8 mouse cellular contexts compared by ENCODE assay signal in the genomic region with DNA sequence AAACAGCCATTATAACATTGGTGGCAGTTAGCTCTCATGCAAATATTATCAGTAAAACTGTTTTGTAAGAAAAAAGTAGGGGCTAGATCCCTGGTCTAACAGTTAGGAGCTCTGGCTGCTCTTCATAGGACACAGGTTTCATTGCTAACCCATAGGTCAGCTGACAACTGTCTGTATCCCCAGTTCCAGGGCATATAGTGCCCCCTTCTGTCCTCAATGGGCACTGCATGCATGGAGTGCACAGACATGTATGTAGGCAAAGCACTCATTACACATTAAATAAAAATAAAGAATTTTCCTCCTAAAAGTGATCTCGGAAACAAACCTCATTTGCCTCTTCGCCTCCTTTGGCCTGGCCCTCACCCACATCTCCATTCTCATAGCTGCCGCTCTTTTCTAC.
DNase-seq lines count a peak whose midpoint lies in the region; ATAC-seq and TF ChIP-seq lines count a peak whose summit lies in the region.

No protein-coding gene starts in this region.

- no peaks in the 10 kb centered on the region for H3K9me3 ChIP-seq in liver, embryonic 11.5 days (ENCODE audit: control insufficient read depth, low read length)

- no peak overlapping the region for H3K4me2 ChIP-seq in liver, embryonic 11.5 days

- no peak overlapping the region for H3K9ac ChIP-seq in liver, adult 2 months (ENCODE audit: low read depth, low read length)
- no peak overlapping the region for H3K9ac ChIP-seq in liver, embryonic 11.5 days (ENCODE audit: low read depth, low read length)

- DNase-seq in adrenal gland, postnatal 14 days: peak; percentile 60
- no peak for DNase-seq in adrenal gland, adult 18-20 months (ENCODE audit: low spot score in 2 of 2)
- peak; percentile 37 for DNase-seq in liver, adult 2 months (ENCODE audit: extremely low read depth, low read depth, low spot score)
- no peak for DNase-seq in liver, embryonic 11.5 days (ENCODE audit: low spot score)
- DNase-seq in brain, embryonic 14.5 days (ENCODE audit: low read depth): no peak
- peak; percentile 29 to 65 for DNase-seq in kidney, postnatal 36 days
- DNase-seq in thymus, postnatal 25 days: peak; percentile 47
- no peak for DNase-seq in gastrocnemius, postnatal 14 days

- H3K4me3 ChIP-seq in liver, adult 2 months (ENCODE audit: insufficient read depth, low read depth, low read length): no peak overlapping the region
- no peak overlapping the region for H3K4me3 ChIP-seq in liver, embryonic 11.5 days (ENCODE audit: low read depth, low read length)

- WGBS in liver, adult 2 months: over 99% methylated on average over 3 of the region's 3 CpGs
- WGBS in liver, embryonic 11.5 days: 85% methylated on average over 3 of the region's 3 CpGs

- peaks cover 6% of the 10 kb centered on the region; the same call in 1 of the 2 replicates for H3K4me1 ChIP-seq in liver, adult 2 months (ENCODE audit: control insufficient read depth, insufficient read depth, low read length)
- no peaks in the 10 kb centered on the region for H3K4me1 ChIP-seq in liver, embryonic 11.5 days (replicated peaks; ENCODE audit: control insufficient read depth, insufficient read depth, low read length)

- peaks cover 6% of the 10 kb centered on the region; the same call in 1 of the 2 replicates for H3K36me3 ChIP-seq in liver, adult 2 months (ENCODE audit: control insufficient read depth, insufficient read depth, low read length)
- no peaks in the 10 kb centered on the region for H3K36me3 ChIP-seq in liver, embryonic 11.5 days (ENCODE audit: control insufficient read depth, insufficient read depth, low read length)

- intact Hi-C loops in gastrocnemius, postnatal 14 days (cut with DNase I; ENCODE audit: low total_unique reads): loop anchor here (10.0 kb wide), 1 partner anchor 520 kb away; no protein-coding TSS in a partner anchor

- ATAC-seq in liver, embryonic 11.5 days (replicated peaks; ENCODE audit: low FRiP score): no peak

- H3K27ac ChIP-seq in liver, adult 2 months (replicated peaks; ENCODE audit: insufficient read depth, low read depth, low read length): no peak overlapping the region
- H3K27ac ChIP-seq in liver, embryonic 11.5 days (ENCODE audit: low read depth, low read length): no peak overlapping the region

- H3K79me2 ChIP-seq in liver, adult 2 months (ENCODE audit: control insufficient read depth, insufficient read depth, low read length): no peaks in the 10 kb centered on the region

- TF ChIP-seq POLR2A in liver, adult 2 months (IDR thresholded peaks at IDR 0.05; ENCODE audit: extremely low read depth, insufficient read depth, low read length): no peak
- no peak for TF ChIP-seq POLR2A in brain, embryonic 14.5 days (IDR thresholded peaks at IDR 0.05; ENCODE audit: borderline replicate concordance, extremely low read depth, insufficient read depth, insufficient read length, poor library complexity, severe bottlenecking)

- TF ChIP-seq CTCF in liver, adult 2 months (IDR thresholded peaks at IDR 0.05; ENCODE audit: low read depth, low read length): peak; percentile 57; the same call in 1 of the 2 replicates
- TF ChIP-seq CTCF in brain, embryonic 14.5 days (IDR thresholded peaks at IDR 0.05; ENCODE audit: borderline replicate concordance, extremely low read depth, insufficient read depth, insufficient read length): peak; percentile 42; the same call in 1 of the 2 replicates

- no peaks in the 10 kb centered on the region for H3K27me3 ChIP-seq in liver, adult 2 months (ENCODE audit: control insufficient read depth, insufficient read depth, low read length)
- H3K27me3 ChIP-seq in liver, embryonic 11.5 days (replicated peaks; ENCODE audit: control insufficient read depth, insufficient read depth, low read length): no peaks in the 10 kb centered on the region

Comparison
In these comparisons a context has a peak if more than half of its experiments do, and no peak if none do; other contexts are left out.
1. DNase-seq: peak in adrenal gland, postnatal 14 days (single experiment), liver, adult 2 months (single experiment), kidney, postnatal 36 days (2 of 2) and thymus, postnatal 25 days (single experiment); none in adrenal gland, adult 18-20 months (0 of 2), liver, embryonic 11.5 days (single experiment), brain, embryonic 14.5 days (single experiment) and gastrocnemius, postnatal 14 days (single experiment).